In the genomic region with DNA sequence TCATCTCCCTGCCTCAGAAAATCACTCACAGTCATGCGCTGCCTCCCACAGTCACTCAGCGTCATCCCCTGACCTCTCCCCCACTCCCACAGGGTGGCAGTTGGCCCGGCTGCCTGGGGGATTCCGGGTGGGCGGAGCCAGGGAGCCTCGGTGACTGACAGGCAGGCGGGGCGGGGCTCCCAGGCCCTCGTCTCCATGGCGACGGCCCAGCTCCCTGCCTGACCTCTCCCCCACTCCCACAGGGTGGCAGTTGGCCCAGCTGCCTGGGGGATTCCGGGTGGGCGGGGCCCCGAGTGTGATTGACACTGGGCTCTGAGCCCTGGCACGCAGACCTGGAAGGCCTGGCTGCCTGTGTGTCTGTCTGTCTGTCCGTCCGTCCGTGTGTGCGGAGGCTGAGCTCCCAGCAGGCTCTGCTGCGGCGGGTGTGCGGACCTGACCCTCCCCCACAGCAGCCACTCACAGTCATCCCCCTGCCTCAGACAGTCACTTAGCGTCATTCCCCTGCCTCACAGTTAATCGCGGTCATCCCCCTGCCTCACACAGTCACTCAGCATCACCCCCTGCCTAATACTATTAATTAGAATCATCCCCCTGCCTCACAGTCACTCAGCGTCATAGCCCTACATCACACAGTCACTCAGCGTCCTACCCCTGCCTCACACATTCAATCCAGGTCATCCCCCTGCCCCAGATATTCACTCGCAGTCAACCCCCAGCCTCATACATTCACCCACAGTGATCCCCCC, we compare ENCODE assay signal across 8 mouse cellular contexts. TPM values are rescaled to one million over a fixed set of nuclear protein-coding genes. Genes with fewer than 3 reads are reported as not detected.
DNase-seq lines count a peak whose midpoint lies in the region; ATAC-seq and TF ChIP-seq lines count a peak whose summit lies in the region.
"Not testable (repeated sequence)": the region's sequence is repeated elsewhere in the genome, so short reads cannot be mapped to it uniquely, and the experiment has no call there.

No protein-coding gene starts in this region.

- peaks cover 18% of the 10 kb centered on the region for H3K9me3 ChIP-seq in hindbrain, postnatal 0 days (ENCODE audit: low read length)

- WGBS in hindbrain, postnatal 0 days: 33% methylated on average over 27 of the region's 28 CpGs

- peak; percentile 87 for DNase-seq in R1 (ENCODE audit: low read depth, low spot score)
- DNase-seq in cerebellum, postnatal 25 days: peak; percentile 87 to 97
- DNase-seq in gastrocnemius, postnatal 10 days: peak; percentile 95
- DNase-seq in hindbrain, postnatal 0 days (ENCODE audit: low spot score): peak; percentile 40
- DNase-seq in left cerebral cortex, adult 18-20 months (ENCODE audit: low spot score in 2 of 2): peak; percentile 93 to 100
- peak; percentile 98 for DNase-seq in lung, postnatal 36 days
- DNase-seq in retina, postnatal 1 day: peak; percentile 99
- DNase-seq in thymus, postnatal 25 days: peak; percentile 100

- H3K4me2 ChIP-seq in hindbrain, postnatal 0 days (ENCODE audit: low read depth, low read length): peak overlapping the region; percentile 21; the same call in 1 of the 2 replicates

- H3K9ac ChIP-seq in hindbrain, postnatal 0 days (replicated peaks; ENCODE audit: low read length): not testable (repeated sequence)

- H3K27me3 ChIP-seq in hindbrain, postnatal 0 days (ENCODE audit: insufficient read depth, low read length): not testable (repeated sequence)

- not testable (repeated sequence) for H3K4me1 ChIP-seq in hindbrain, postnatal 0 days (ENCODE audit: insufficient read depth, low read length)

- not testable (repeated sequence) for H3K36me3 ChIP-seq in hindbrain, postnatal 0 days (ENCODE audit: insufficient read depth, low read length)

- not testable (repeated sequence) for TF ChIP-seq CTCF in hindbrain, postnatal 0 days (IDR thresholded peaks at IDR 0.05; ENCODE audit: low read depth)

- H3K4me3 ChIP-seq in hindbrain, postnatal 0 days (ENCODE audit: low read length): 0 out of 2 replicates have a peak overlapping the region, but pooled peaks have one; percentile 3

- H3K27ac ChIP-seq in hindbrain, postnatal 0 days: peak overlapping the region; percentile 22; the same call in 1 of the 2 replicates

- ATAC-seq in hindbrain, postnatal 0 days: peak; percentile 41

RNA-seq across cellular contexts. Expression of gene Gm21887, which starts 18.2 kb away (rescaled TPM):
- total RNA-seq in gastrocnemius, postnatal 10 days (2021): 10 to 100 TPM; 47.0 to 72.9 TPM
- 8.3 and 87.1 TPM in 2 replicates for total RNA-seq in hindbrain, postnatal 0 days (2014; rRNA removed)
- polyA plus RNA-seq in hindbrain, postnatal 0 days (2015; fragmentation: Nextera tagmentation; extraction: Ambion mirVana): 194 and 245 TPM in 2 replicates
- 100 to 1,000 TPM in 1 of 2 experiments, 10 to 100 TPM in 1; 96.1 to 185 TPM for total RNA-seq in left cerebral cortex, adult 18-20 months (2021)

Comparison
In these comparisons a context has a peak if more than half of its experiments do, and no peak if none do; other contexts are left out.
1. Peak in every context shown above with its lines: DNase-seq, ATAC-seq, H3K4me3 ChIP-seq and H3K27ac ChIP-seq.
2. DNase-seq: peak in every context shown above with its lines; median percentile 100 in thymus, postnatal 25 days; 99 in retina, postnatal 1 day; 98 in lung, postnatal 36 days; 96 in left cerebral cortex, adult 18-20 months; 95 in gastrocnemius, postnatal 10 days; 92 in cerebellum, postnatal 25 days; 87 in R1; 40 in hindbrain, postnatal 0 days.